Mouse (Mus musculus) embryonic facial prominence, embryonic 13.5 days (tissue): ENCODE data around the gene Katnbl1. TPM values are rescaled to one million over a fixed set of nuclear protein-coding genes. Genes with fewer than 3 reads are reported as not detected.
"Not testable (repeated sequence)": the region's sequence is repeated elsewhere in the genome, so short reads cannot be mapped to it uniquely, and the experiment has no call there.

Experiments used
- ATAC-seq: fragments of 200-750 bp; cut with Nextera tagmentation; 2 replicates; pipeline ENCODE4 v1.8.0; 2017; ENCODE audit warnings: low read depth; ENCODE audit not compliant: insufficient number of reproducible peaks, insufficient read depth, low FRiP score, low TSS enrichment
- H3K27ac ChIP-seq: fragments of 300-500 bp; sonication (generic); 2 replicates; pipeline ENCODE4 v1.5.1; 2015; ENCODE audit warnings: moderate library complexity, mild to moderate bottlenecking, inconsistent platforms
- H3K27me3 ChIP-seq: fragments of 300-500 bp; sonication (generic); 2 replicates; pipeline ENCODE4 v1.6.1; 2015; ENCODE audit warnings: mild to moderate bottlenecking, inconsistent platforms
- H3K36me3 ChIP-seq: fragments of 300-500 bp; sonication (generic); 2 replicates; pipeline ENCODE4 v1.6.1; 2015; ENCODE audit warnings: mild to moderate bottlenecking, inconsistent platforms
- H3K4me1 ChIP-seq: fragments of 300-500 bp; sonication (generic); 2 replicates; pipeline ENCODE4 v1.6.1; 2015; ENCODE audit warnings: inconsistent platforms
- H3K4me2 ChIP-seq: fragments of 300-500 bp; sonication (generic); 2 replicates; pipeline ENCODE4 v1.6.1; 2015; ENCODE audit warnings: moderate library complexity, mild to moderate bottlenecking, inconsistent platforms
- H3K4me3 ChIP-seq: fragments of 300-500 bp; sonication (generic); 2 replicates; pipeline ENCODE4 v1.5.1; 2015; ENCODE audit warnings: mild to moderate bottlenecking, inconsistent platforms
- H3K9ac ChIP-seq: fragments of 300-500 bp; sonication (generic); 2 replicates; pipeline ENCODE4 v1.6.1; 2015; ENCODE audit warnings: mild to moderate bottlenecking, inconsistent platforms
- H3K9me3 ChIP-seq: fragments of 300-500 bp; sonication (generic); 2 replicates; pipeline ENCODE4 v1.6.1; 2016; ENCODE audit warnings: inconsistent platforms
- WGBS: fragments of 180-500 bp; shearing (Covaris S2); methylation state at CpG from one replicate; pipeline ENCODE4 v1.1.7; 2015; ENCODE audit warnings: mixed read lengths; 5-methylcytosine and 5-hydroxymethylcytosine counted together
- polyA plus RNA-seq: library from polyadenylated mRNA; unstranded; fragments of >200 nt; fragmentation: Nextera tagmentation; extraction: Ambion mirVana; gene quantifications from 2 replicates; pipeline ENCODE4 v1.2.1, GENCODE M21; 2015

Katnbl1 gene
- polyA plus RNA-seq, 1 experiment from 2014 or later: 46.6 TPM

GRCm38 (mm10) chr2:112407030-112407429 lies 28.0 kb downstream of the Katnbl1 start:
- ATAC-seq: no peak
- WGBS: 68% methylated on average over 3 of the region's 3 CpGs
- Histone ChIP-seq H3K4me3 (no peak overlapping the region), H3K27ac (no peak overlapping the region), H3K4me1 (no peaks in the 10 kb centered on the region), H3K36me3 (peaks cover 22% of the 10 kb centered on the region), H3K27me3 (no peaks in the 10 kb centered on the region), H3K9me3 (no peaks in the 10 kb centered on the region), H3K4me2 (no peak overlapping the region), H3K9ac (no peak overlapping the region)

GRCm38 (mm10) chr2:112425308-112425707 lies 46.3 kb downstream of the Katnbl1 start:
- H3K27ac ChIP-seq: no peak overlapping the region
- no peak overlapping the region for H3K4me3 ChIP-seq
- no peaks in the 10 kb centered on the region for H3K36me3 ChIP-seq
- no peaks in the 10 kb centered on the region for H3K4me1 ChIP-seq
- WGBS: 69% methylated on average over 3 of the region's 3 CpGs
- no peak overlapping the region for H3K4me2 ChIP-seq
- no peak for ATAC-seq
- no peak overlapping the region for H3K9ac ChIP-seq
- H3K9me3 ChIP-seq: no peaks in the 10 kb centered on the region
- H3K27me3 ChIP-seq: no peaks in the 10 kb centered on the region

GRCm38 (mm10) chr2:112428534-112428933 lies 49.5 kb downstream of the Katnbl1 start:
- H3K27me3 ChIP-seq, H3K4me1 ChIP-seq, H3K4me3 ChIP-seq, H3K9me3 ChIP-seq, ATAC-seq, H3K9ac ChIP-seq, H3K4me2 ChIP-seq, H3K36me3 ChIP-seq, H3K27ac ChIP-seq: not testable (repeated sequence)
- WGBS: 89% methylated on average over 3 of the region's 3 CpGs

- no peak overlapping the region for H3K4me2 ChIP-seq
- 83% methylated on average over 4 of the region's 4 CpGs for WGBS
- H3K4me3 ChIP-seq: no peak overlapping the region
- no peaks in the 10 kb centered on the region for H3K27me3 ChIP-seq
- no peak for ATAC-seq
- no peaks in the 10 kb centered on the region for H3K9me3 ChIP-seq
- H3K4me1 ChIP-seq: no peaks in the 10 kb centered on the region
- H3K9ac ChIP-seq: no peak overlapping the region
- no peaks in the 10 kb centered on the region for H3K36me3 ChIP-seq
- H3K27ac ChIP-seq: no peak overlapping the region
Measured at GRCm38 (mm10) chr2:112429665-112430064, 50.7 kb downstream of the Katnbl1 start.

- Histone ChIP-seq H3K9me3 (no peaks in the 10 kb centered on the region), H3K36me3 (no peaks in the 10 kb centered on the region), H3K27ac (no peak overlapping the region), H3K4me2 (no peak overlapping the region), H3K4me3 (no peak overlapping the region), H3K4me1 (no peaks in the 10 kb centered on the region), H3K9ac (no peak overlapping the region), H3K27me3 (no peaks in the 10 kb centered on the region)
- ATAC-seq: no peak
- WGBS: 52% methylated on average over 5 of the region's 5 CpGs
Measured at GRCm38 (mm10) chr2:112430403-112430802, 51.4 kb downstream of the Katnbl1 start.

- Histone ChIP-seq H3K9me3 (no peaks in the 10 kb centered on the region), H3K9ac (no peak overlapping the region), H3K27ac (no peak overlapping the region), H3K36me3 (no peaks in the 10 kb centered on the region), H3K27me3 (no peaks in the 10 kb centered on the region), H3K4me1 (no peaks in the 10 kb centered on the region), H3K4me2 (no peak overlapping the region), H3K4me3 (no peak overlapping the region)
- WGBS: 85% methylated on average over 2 of the region's 2 CpGs
- no peak for ATAC-seq
Measured at GRCm38 (mm10) chr2:112432523-112432922, 53.5 kb downstream of the Katnbl1 start.

- no peak overlapping the region for H3K4me2 ChIP-seq
- 64% methylated on average over 2 of the region's 2 CpGs for WGBS
- no peak overlapping the region for H3K4me3 ChIP-seq
- H3K27ac ChIP-seq: no peak overlapping the region
- no peak for ATAC-seq
- H3K36me3 ChIP-seq: no peaks in the 10 kb centered on the region
- no peaks in the 10 kb centered on the region for H3K4me1 ChIP-seq
- H3K27me3 ChIP-seq: no peaks in the 10 kb centered on the region
- no peak overlapping the region for H3K9ac ChIP-seq
- no peaks in the 10 kb centered on the region for H3K9me3 ChIP-seq
Measured at GRCm38 (mm10) chr2:112433359-112433758, 54.3 kb downstream of the Katnbl1 start.

GRCm38 (mm10) chr2:112436292-112436691 lies 57.3 kb downstream of the Katnbl1 start:
- WGBS: 73% methylated on average over 4 of the region's 4 CpGs
- Histone ChIP-seq H3K4me3 (no peak overlapping the region), H3K36me3 (no peaks in the 10 kb centered on the region), H3K27ac (no peak overlapping the region), H3K9me3 (no peaks in the 10 kb centered on the region), H3K4me2 (no peak overlapping the region), H3K27me3 (no peaks in the 10 kb centered on the region), H3K9ac (no peak overlapping the region), H3K4me1 (no peaks in the 10 kb centered on the region)
- ATAC-seq: no peak

- Histone ChIP-seq H3K36me3 (no peaks in the 10 kb centered on the region), H3K9ac (no peak overlapping the region), H3K27ac (no peak overlapping the region), H3K4me1 (no peaks in the 10 kb centered on the region), H3K27me3 (no peaks in the 10 kb centered on the region), H3K4me3 (no peak overlapping the region), H3K4me2 (no peak overlapping the region), H3K9me3 (no peaks in the 10 kb centered on the region)
- ATAC-seq: no peak
- 86% methylated on average over 2 of the region's 2 CpGs for WGBS
Measured at GRCm38 (mm10) chr2:112437589-112437988, 58.6 kb downstream of the Katnbl1 start.

- H3K4me1 ChIP-seq: no peaks in the 10 kb centered on the region
- no peaks in the 10 kb centered on the region for H3K27me3 ChIP-seq
- H3K9me3 ChIP-seq: no peaks in the 10 kb centered on the region
- H3K4me3 ChIP-seq: no peak overlapping the region
- no peak overlapping the region for H3K4me2 ChIP-seq
- WGBS: 64% methylated on average over 2 of the region's 2 CpGs
- ATAC-seq: no peak
- H3K27ac ChIP-seq: no peak overlapping the region
- no peaks in the 10 kb centered on the region for H3K36me3 ChIP-seq
- no peak overlapping the region for H3K9ac ChIP-seq
Measured at GRCm38 (mm10) chr2:112443491-112443890, 64.5 kb downstream of the Katnbl1 start.

- no peak for ATAC-seq
- H3K4me1 ChIP-seq: no peaks in the 10 kb centered on the region
- H3K27me3 ChIP-seq: no peaks in the 10 kb centered on the region
- H3K9me3 ChIP-seq: no peaks in the 10 kb centered on the region
- no peak overlapping the region for H3K27ac ChIP-seq
- no peak overlapping the region for H3K4me3 ChIP-seq
- no peak overlapping the region for H3K4me2 ChIP-seq
- no peak overlapping the region for H3K9ac ChIP-seq
- H3K36me3 ChIP-seq: no peaks in the 10 kb centered on the region
Measured at GRCm38 (mm10) chr2:112445511-112445910, 66.5 kb downstream of the Katnbl1 start.

GRCm38 (mm10) chr2:112448046-112448445 lies 69.0 kb downstream of the Katnbl1 start:
- H3K9ac ChIP-seq, H3K4me3 ChIP-seq, H3K4me1 ChIP-seq, H3K27ac ChIP-seq, H3K9me3 ChIP-seq, H3K4me2 ChIP-seq, H3K27me3 ChIP-seq, ATAC-seq, H3K36me3 ChIP-seq: not testable (repeated sequence)
- WGBS: 70% methylated on average over 4 of the region's 4 CpGs

GRCm38 (mm10) chr2:112448510-112449059 lies 69.6 kb downstream of the Katnbl1 start:
- Histone ChIP-seq H3K9ac (no peak overlapping the region), H3K9me3 (no peaks in the 10 kb centered on the region), H3K27ac (no peak overlapping the region), H3K4me1 (no peaks in the 10 kb centered on the region), H3K27me3 (no peaks in the 10 kb centered on the region), H3K4me2 (no peak overlapping the region), H3K4me3 (no peak overlapping the region), H3K36me3 (no peaks in the 10 kb centered on the region)
- ATAC-seq: no peak
